Mouse (Mus musculus): ENCODE results near the gene Ncs1. TPM values are rescaled to one million over a fixed set of nuclear protein-coding genes. Genes with fewer than 3 reads are reported as not detected.

Ncs1 gene
- total and polyA plus RNA-seq, 2 experiments from 2014 or later: 167 to 185 TPM

DNA sequence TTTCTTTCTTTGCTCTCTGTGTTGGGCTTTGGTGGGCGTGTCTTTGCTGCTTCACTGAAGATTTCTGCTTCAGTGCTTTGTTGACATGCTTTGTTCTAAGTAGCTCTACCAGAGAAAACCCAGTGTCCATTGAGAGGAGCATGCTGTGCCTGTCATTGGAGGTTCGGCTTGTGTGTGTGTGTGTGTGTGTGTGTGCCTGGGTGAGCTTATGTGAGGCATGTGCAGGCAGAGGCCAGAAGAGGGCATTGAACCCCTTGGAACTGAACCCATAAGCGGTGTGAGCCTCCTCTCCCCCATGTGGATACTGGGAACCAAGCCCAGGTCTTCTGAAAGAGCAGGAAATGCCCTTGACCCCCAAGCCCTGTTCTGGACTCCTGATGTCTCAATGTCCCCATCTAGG is 7.8 kb downstream of the Ncs1 start:
- Histone ChIP-seq H3K4me1 (ENCODE audit: insufficient read depth, low read length) (peaks cover 44% of the 10 kb centered on the region), H3K27me3 (ENCODE audit: insufficient read depth, low read length) (no peaks in the 10 kb centered on the region), H3K4me2 (ENCODE audit: low read depth, low read length) (no peak overlapping the region), H3K9me3 (ENCODE audit: low read length) (no peaks in the 10 kb centered on the region), H3K9ac (replicated peaks; ENCODE audit: low read length) (no peak overlapping the region), H3K36me3 (ENCODE audit: insufficient read depth, low read length) (no peaks in the 10 kb centered on the region), H3K4me3 (ENCODE audit: low read length) (no peak overlapping the region), H3K27ac (no peak overlapping the region)
- WGBS: 18% methylated on average over 3 of the region's 3 CpGs
- peak; percentile 36; the same call in 1 of the 2 replicates for ATAC-seq
- peak; percentile 47 for TF ChIP-seq CTCF (IDR thresholded peaks at IDR 0.05; ENCODE audit: low read depth)
- peak; percentile 51 for DNase-seq (ENCODE audit: low spot score)

DNA sequence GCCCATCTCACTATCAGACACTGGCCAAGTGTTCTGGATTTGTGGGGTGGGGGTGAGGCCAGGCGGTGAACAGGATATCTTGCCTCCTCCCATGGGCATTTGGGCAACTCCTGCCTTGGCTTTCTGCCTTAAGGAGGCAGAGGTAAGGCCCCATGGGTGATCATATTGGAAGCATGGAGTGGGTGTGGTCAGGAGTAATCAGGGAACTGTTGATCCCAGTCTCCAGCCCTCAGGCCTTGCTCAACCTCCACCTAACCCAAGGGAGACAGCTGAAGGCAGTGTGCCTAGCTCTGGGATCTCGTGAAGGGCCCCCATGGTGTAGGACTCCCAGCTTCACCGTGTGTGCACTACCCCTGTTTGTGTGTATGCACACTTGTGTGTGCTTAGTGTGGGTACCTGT is 9.2 kb downstream of the Ncs1 start:
- no peaks in the 10 kb centered on the region for H3K27me3 ChIP-seq (ENCODE audit: insufficient read depth, low read length)
- H3K9me3 ChIP-seq (ENCODE audit: low read length): no peaks in the 10 kb centered on the region
- no peaks in the 10 kb centered on the region for H3K36me3 ChIP-seq (ENCODE audit: insufficient read depth, low read length)
- DNase-seq (ENCODE audit: low spot score) (no peak), ATAC-seq (no peak)
- H3K4me1 ChIP-seq (ENCODE audit: insufficient read depth, low read length): peaks cover 55% of the 10 kb centered on the region
- H3K4me2 ChIP-seq (ENCODE audit: low read depth, low read length): no peak overlapping the region
- H3K9ac ChIP-seq (replicated peaks; ENCODE audit: low read length): no peak overlapping the region
- no peak overlapping the region for H3K27ac ChIP-seq
- H3K4me3 ChIP-seq (ENCODE audit: low read length): no peak overlapping the region
- WGBS: 82% methylated on average over 3 of the region's 3 CpGs
- TF ChIP-seq CTCF (IDR thresholded peaks at IDR 0.05; ENCODE audit: low read depth): no peak

DNA sequence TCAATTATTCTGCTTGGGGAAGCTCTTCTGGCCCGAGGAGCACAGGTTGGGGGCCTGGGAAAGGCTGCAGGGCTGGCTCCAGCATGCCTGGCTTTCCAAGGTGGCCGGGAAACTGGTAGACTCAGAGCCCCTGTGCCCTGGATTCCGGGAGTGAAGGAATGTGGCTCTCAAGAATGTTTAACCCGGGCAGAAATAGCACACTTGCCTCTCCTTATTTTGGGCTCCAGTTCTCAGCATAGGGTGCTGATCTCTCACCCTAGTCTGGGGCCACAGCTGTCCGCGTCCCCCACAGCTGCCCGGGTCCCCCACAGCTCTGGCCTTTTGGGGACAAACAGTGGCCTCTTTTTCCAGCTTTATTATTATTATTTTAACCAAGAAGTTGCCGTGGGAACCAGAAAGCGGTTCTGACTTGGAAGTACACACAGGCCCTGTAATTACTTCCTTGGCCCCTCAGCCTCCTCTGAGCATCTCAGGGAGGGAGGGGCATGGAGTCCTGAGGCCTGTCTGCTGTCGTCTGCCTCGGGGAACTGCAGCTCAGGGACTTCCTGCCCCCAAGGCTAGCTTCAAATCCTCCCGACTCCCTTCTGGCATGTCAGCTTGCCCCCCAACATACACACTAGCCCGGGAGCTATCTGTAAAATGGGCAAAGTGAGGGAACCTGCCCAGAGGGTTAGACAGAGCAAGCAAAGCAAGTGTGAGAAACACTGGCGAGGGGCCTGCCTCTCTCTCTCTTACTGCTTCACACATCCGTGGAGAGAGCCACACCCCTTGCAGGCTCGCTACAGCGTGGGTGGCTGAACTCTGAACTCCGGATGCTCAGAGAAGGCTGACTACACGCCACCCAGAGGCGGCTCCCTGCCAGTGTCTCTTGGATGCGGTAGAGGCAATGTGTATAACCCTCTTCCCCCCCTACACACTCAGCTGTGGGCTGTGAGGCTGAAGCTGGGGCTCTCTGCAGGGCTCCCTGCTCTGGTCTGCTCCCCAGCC is 10.6 kb downstream of the Ncs1 start:
- 19% methylated on average over 21 of the region's 21 CpGs for WGBS
- peaks cover 46% of the 10 kb centered on the region for H3K4me1 ChIP-seq (ENCODE audit: insufficient read depth, low read length)
- peak overlapping the region; percentile 49 for H3K27ac ChIP-seq
- DNase-seq (ENCODE audit: low spot score) (peak; percentile 65), ATAC-seq (peak; percentile 48)
- TF ChIP-seq CTCF (IDR thresholded peaks at IDR 0.05; ENCODE audit: low read depth): peak; percentile 55
- H3K9ac ChIP-seq (replicated peaks; ENCODE audit: low read length): peak overlapping the region; percentile 1; the same call in 1 of the 2 replicates
- no peak overlapping the region for H3K4me3 ChIP-seq (ENCODE audit: low read length)
- H3K27me3 ChIP-seq (ENCODE audit: insufficient read depth, low read length): no peaks in the 10 kb centered on the region
- H3K36me3 ChIP-seq (ENCODE audit: insufficient read depth, low read length): no peaks in the 10 kb centered on the region
- H3K4me2 ChIP-seq (ENCODE audit: low read depth, low read length): 0 out of 2 replicates have a peak overlapping the region, but pooled peaks have one; percentile 14
- H3K9me3 ChIP-seq (ENCODE audit: low read length): no peaks in the 10 kb centered on the region

DNA sequence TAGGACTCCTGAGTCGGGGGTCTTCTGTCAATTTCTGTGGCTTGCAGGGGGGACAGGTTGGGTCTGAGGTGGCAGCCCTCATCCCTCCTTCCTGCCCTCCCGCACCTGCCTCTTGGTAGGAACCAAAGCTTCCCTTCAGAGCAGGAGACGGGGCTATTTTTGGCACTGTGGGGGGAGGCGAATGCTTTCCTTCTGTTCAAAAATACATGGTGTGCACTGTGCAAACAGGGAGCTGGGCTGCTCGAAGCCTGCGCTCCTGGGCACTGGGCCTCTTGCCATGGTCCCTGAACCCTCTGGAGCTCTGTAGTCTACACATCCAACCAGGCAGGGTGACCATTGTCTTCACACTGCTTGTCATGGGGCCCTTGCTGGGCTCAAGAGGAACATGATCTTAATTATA is 11.5 kb downstream of the Ncs1 start:
- Histone ChIP-seq H3K9ac (replicated peaks; ENCODE audit: low read length) (0 out of 2 replicates have a peak overlapping the region, but pooled peaks have one; percentile 1), H3K27ac (peak overlapping the region; percentile 49; the same call in 1 of the 2 replicates), H3K27me3 (ENCODE audit: insufficient read depth, low read length) (no peaks in the 10 kb centered on the region), H3K36me3 (ENCODE audit: insufficient read depth, low read length) (no peaks in the 10 kb centered on the region), H3K4me3 (ENCODE audit: low read length) (no peak overlapping the region), H3K9me3 (ENCODE audit: low read length) (no peaks in the 10 kb centered on the region), H3K4me1 (ENCODE audit: insufficient read depth, low read length) (peaks cover 46% of the 10 kb centered on the region), H3K4me2 (ENCODE audit: low read depth, low read length) (no peak overlapping the region)
- ATAC-seq (no peak), DNase-seq (ENCODE audit: low spot score) (peak; percentile 13)
- 47% methylated on average over 6 of the region's 6 CpGs for WGBS
- no peak for TF ChIP-seq CTCF (IDR thresholded peaks at IDR 0.05; ENCODE audit: low read depth)

DNA sequence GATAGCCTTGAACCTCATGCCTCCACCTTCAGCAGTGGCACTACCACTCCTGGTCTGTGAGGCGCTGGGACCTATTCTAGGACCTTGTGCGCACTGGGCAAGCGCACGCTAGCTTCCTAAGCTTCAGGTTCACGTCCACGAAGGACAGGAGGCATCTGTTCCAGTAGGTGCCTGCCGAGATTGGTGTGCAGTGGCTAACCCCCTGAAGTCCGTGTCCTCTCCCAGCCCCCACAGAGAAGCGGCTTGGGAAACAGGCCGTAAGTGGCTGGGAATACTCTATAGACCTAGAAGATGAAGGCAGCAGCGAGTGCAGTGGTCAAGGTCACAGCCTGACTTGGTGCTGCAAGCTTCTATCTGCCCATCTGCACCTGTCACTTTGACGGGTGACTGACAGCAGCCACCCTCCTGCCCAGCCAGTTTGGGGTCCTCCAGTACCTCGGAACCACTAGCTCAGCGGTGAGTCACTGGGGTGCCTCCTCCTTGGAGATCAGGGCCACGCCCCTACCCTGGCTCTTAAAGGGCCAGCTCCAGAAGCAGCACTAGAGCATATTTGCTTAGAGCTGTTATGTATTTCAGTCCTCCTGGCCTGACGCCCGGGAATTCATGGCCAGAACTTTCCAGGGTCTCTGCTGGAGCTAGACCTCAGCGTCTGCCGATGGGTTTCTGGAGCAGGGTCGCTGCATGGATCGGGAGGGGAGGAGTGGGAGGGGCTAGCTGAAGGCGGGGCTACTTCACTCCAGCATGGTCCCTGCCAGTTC is 13.2 kb downstream of the Ncs1 start:
- Histone ChIP-seq H3K9me3 (ENCODE audit: low read length) (no peaks in the 10 kb centered on the region), H3K4me3 (ENCODE audit: low read length) (peak overlapping the region; percentile 31), H3K27ac (peak overlapping the region; percentile 17), H3K4me2 (ENCODE audit: low read depth, low read length) (peak overlapping the region; percentile 54), H3K27me3 (ENCODE audit: insufficient read depth, low read length) (no peaks in the 10 kb centered on the region), H3K9ac (replicated peaks; ENCODE audit: low read length) (peak overlapping the region; percentile 35; the same call in 1 of the 2 replicates), H3K4me1 (ENCODE audit: insufficient read depth, low read length) (peaks cover 56% of the 10 kb centered on the region), H3K36me3 (ENCODE audit: insufficient read depth, low read length) (no peaks in the 10 kb centered on the region)
- TF ChIP-seq CTCF (IDR thresholded peaks at IDR 0.05; ENCODE audit: low read depth): no peak
- 11% methylated on average over 22 of the region's 22 CpGs for WGBS
- DNase-seq (ENCODE audit: low spot score): peak; percentile 85
- peak; percentile 48 for ATAC-seq

DNA sequence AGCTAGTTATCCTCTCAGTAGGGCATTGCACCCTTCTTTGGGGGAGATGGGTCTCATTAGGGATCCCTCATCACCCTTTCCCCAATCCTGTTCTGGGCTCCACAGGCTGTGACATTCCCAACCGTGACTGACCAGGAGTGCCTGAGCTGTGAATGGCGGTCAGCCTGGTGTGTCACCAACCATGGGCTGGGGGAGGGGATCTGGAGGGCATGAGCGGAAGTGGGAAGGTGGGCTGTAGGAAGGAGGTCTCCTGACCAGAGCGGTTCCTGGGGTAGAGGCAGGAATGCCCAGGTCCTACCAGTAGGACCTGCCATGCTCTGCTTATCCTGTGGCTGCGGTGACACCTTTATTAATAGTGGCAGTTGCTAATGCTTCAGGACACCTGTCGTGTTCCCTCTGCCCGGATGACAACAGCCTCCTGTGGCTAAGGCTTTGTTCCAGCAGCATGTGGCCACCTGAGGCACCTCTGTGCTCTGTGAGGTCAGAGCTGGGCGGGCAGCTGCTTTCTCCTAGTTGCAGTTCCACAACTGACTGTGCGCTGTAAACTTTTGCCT is 13.8 kb downstream of the Ncs1 start:
- peak overlapping the region; percentile 17 for H3K27ac ChIP-seq
- no peak for ATAC-seq

More for the DNA sequence above, 13.8 kb downstream of the Ncs1 start:
- Histone ChIP-seq H3K27me3 (ENCODE audit: insufficient read depth, low read length) (no peaks in the 10 kb centered on the region), H3K4me2 (ENCODE audit: low read depth, low read length) (peak overlapping the region; percentile 54), H3K36me3 (ENCODE audit: insufficient read depth, low read length) (no peaks in the 10 kb centered on the region), H3K9me3 (ENCODE audit: low read length) (no peaks in the 10 kb centered on the region), H3K9ac (replicated peaks; ENCODE audit: low read length) (peak overlapping the region; percentile 35; the same call in 1 of the 2 replicates), H3K4me1 (ENCODE audit: insufficient read depth, low read length) (peaks cover 62% of the 10 kb centered on the region), H3K4me3 (ENCODE audit: low read length) (peak overlapping the region; percentile 31)
- DNase-seq (ENCODE audit: low spot score): no peak
- 27% methylated on average over 9 of the region's 9 CpGs for WGBS
- no peak for TF ChIP-seq CTCF (IDR thresholded peaks at IDR 0.05; ENCODE audit: low read depth)

Measured in hindbrain, postnatal 0 days (tissue).